ENCODE assay signal across 13 mouse cellular contexts in genomic region chr7:25435546-25435851, GRCm38 (mm10). TPM values are rescaled to one million over a fixed set of nuclear protein-coding genes. Genes with fewer than 3 reads are reported as not detected.
DNase-seq lines count a peak whose midpoint lies in the region; ATAC-seq and TF ChIP-seq lines count a peak whose summit lies in the region.
"Had no signal": no experiment of that assay in that cellular context is flagged by ENCODE, and none has a peak within 500 bp of the region (broad histone marks: within the 10 kb centered on the region; RNA-seq: fewer than 3 reads in every experiment).

No protein-coding gene starts in this region.

- H3K4me1 ChIP-seq in ES-E14 (ENCODE audit: control insufficient read depth in 2 of 2, insufficient read depth in 2 of 2, low read length in 2 of 2, poor library complexity in 1 of 2) = peaks cover 45 to 49% of the 10 kb centered on the region in 2 experiments
- H3K4me1 ChIP-seq in forebrain, postnatal 0 days (ENCODE audit: insufficient read depth) = no peaks in the 10 kb centered on the region
- no peaks in the 10 kb centered on the region for H3K4me1 ChIP-seq in midbrain, postnatal 0 days (ENCODE audit: insufficient read depth, low read length)
- H3K4me1 ChIP-seq: hindbrain, embryonic 15.5 days had no signal

- no peak overlapping the region for H3K4me3 ChIP-seq in layer of hippocampus, adult 2 months
- no peak overlapping the region for H3K4me3 ChIP-seq in ES-E14 (ENCODE audit: insufficient read depth in 1 of 2, low read depth in 1 of 2, low read length in 2 of 2, poor library complexity in 1 of 2, severe bottlenecking in 1 of 2)
- no peak overlapping the region for H3K4me3 ChIP-seq in forebrain, postnatal 0 days (ENCODE audit: low read depth, low read length)
- H3K4me3 ChIP-seq in midbrain, postnatal 0 days (ENCODE audit: low read depth, low read length) = no peak overlapping the region
- H3K4me3 ChIP-seq: embryonic facial prominence, embryonic 15.5 days; hindbrain, embryonic 15.5 days had no signal

- no peaks in the 10 kb centered on the region for H3K36me3 ChIP-seq in ES-E14 (ENCODE audit: control insufficient read depth, insufficient read depth, low read length, poor library complexity, severe bottlenecking)
- no peaks in the 10 kb centered on the region for H3K36me3 ChIP-seq in forebrain, postnatal 0 days (ENCODE audit: insufficient read depth)
- H3K36me3 ChIP-seq in midbrain, postnatal 0 days (ENCODE audit: insufficient read depth, low read length) = no peaks in the 10 kb centered on the region
- H3K36me3 ChIP-seq: embryonic facial prominence, embryonic 15.5 days; hindbrain, embryonic 15.5 days had no signal

- H3K27me3 ChIP-seq in forebrain, postnatal 0 days (ENCODE audit: insufficient read depth, low read length) = no peaks in the 10 kb centered on the region
- H3K27me3 ChIP-seq in midbrain, postnatal 0 days (ENCODE audit: insufficient read depth, low read length) = no peaks in the 10 kb centered on the region
- H3K27me3 ChIP-seq: embryonic facial prominence, embryonic 15.5 days; hindbrain, embryonic 15.5 days had no signal

- WGBS in forebrain, postnatal 0 days = 91% methylated on average over 2 of the region's 2 CpGs
- WGBS in midbrain, postnatal 0 days = 77% methylated on average over 2 of the region's 2 CpGs

- peak; percentile 31; the same call in 1 of the 2 replicates for ATAC-seq in megakaryocyte, adult 5-6 weeks (ENCODE audit: poor library complexity, severe bottlenecking)
- no peak for ATAC-seq in forebrain, postnatal 0 days
- ATAC-seq in midbrain, postnatal 0 days (ENCODE audit: low FRiP score) = no peak

- in situ Hi-C loops in ES-E14 (cut with MboI; ENCODE audit: low sequenced_read_pairs in 2 of 2, unreplicated experiment in 2 of 2) = no loop called here

- H3K9me3 ChIP-seq in ES-E14 (ENCODE audit: control insufficient read depth, insufficient read depth, low read depth, low read length) = no peaks in the 10 kb centered on the region
- H3K9me3 ChIP-seq in forebrain, postnatal 0 days (ENCODE audit: low read length) = no peaks in the 10 kb centered on the region
- H3K9me3 ChIP-seq in midbrain, postnatal 0 days (ENCODE audit: low read length) = no peaks in the 10 kb centered on the region
- H3K9me3 ChIP-seq: embryonic facial prominence, embryonic 15.5 days; hindbrain, embryonic 15.5 days had no signal

- no peak for DNase-seq in layer of hippocampus, adult 2 months (ENCODE audit: low spot score in 2 of 2)
- DNase-seq in layer of hippocampus, postnatal 14 days (ENCODE audit: low spot score in 2 of 2) = no peak
- peak; percentile 48 to 56 for DNase-seq in B cell, adult 2 months
- DNase-seq in ES-E14 (ENCODE audit: low read depth, low spot score) = no peak
- no peak for DNase-seq in forebrain, postnatal 0 days
- DNase-seq in adrenal gland, adult (ENCODE audit: inconsistent age in 2 of 2, low spot score in 1 of 2) = no peak
- DNase-seq in midbrain, postnatal 0 days (ENCODE audit: low spot score) = no peak
- DNase-seq: cerebellum, postnatal 25 days; right cerebral cortex, postnatal 25 days had no signal

- H3K9ac ChIP-seq in ES-E14 (ENCODE audit: insufficient read depth, low read depth, low read length, poor library complexity, severe bottlenecking) = no peak overlapping the region; the same call in 1 of the 2 replicates
- H3K9ac ChIP-seq in forebrain, postnatal 0 days = no peak overlapping the region
- H3K9ac ChIP-seq in midbrain, postnatal 0 days (replicated peaks; ENCODE audit: low read length, poor library complexity, severe bottlenecking) = no peak overlapping the region
- H3K9ac ChIP-seq: embryonic facial prominence, embryonic 15.5 days; hindbrain, embryonic 15.5 days had no signal

- no peak for TF ChIP-seq CTCF in layer of hippocampus, adult 2 months (conservative IDR thresholded peaks at IDR 0.05)
- TF ChIP-seq CTCF in forebrain, postnatal 0 days (IDR thresholded peaks at IDR 0.05; ENCODE audit: low read depth) = no peak
- no peak for TF ChIP-seq CTCF in midbrain, postnatal 0 days (IDR thresholded peaks at IDR 0.05)

- H3K4me2 ChIP-seq in forebrain, postnatal 0 days (ENCODE audit: low read depth) = no peak overlapping the region
- H3K4me2 ChIP-seq in midbrain, postnatal 0 days (ENCODE audit: low read depth, low read length, poor library complexity, severe bottlenecking) = no peak overlapping the region
- H3K4me2 ChIP-seq: embryonic facial prominence, embryonic 15.5 days; hindbrain, embryonic 15.5 days had no signal

- H3K27ac ChIP-seq in layer of hippocampus, adult 2 months = peak overlapping the region; percentile 66; the same call in 1 of the 2 replicates
- peak overlapping the region; percentile 98; the same call in 1 of the 2 replicates for H3K27ac ChIP-seq in ES-E14 (ENCODE audit: insufficient read depth, low read depth, low read length, poor library complexity, severe bottlenecking)
- no peak overlapping the region for H3K27ac ChIP-seq in forebrain, postnatal 0 days (ENCODE audit: low read depth, low read length)
- H3K27ac ChIP-seq in midbrain, postnatal 0 days (ENCODE audit: low read depth, low read length) = no peak overlapping the region
- H3K27ac ChIP-seq: embryonic facial prominence, embryonic 15.5 days; hindbrain, embryonic 15.5 days had no signal

TF ChIP-seq in ES-E14, 5 proteins besides CTCF, POLR2A, EP300 and RAD21:
- TF ChIP-seq HCFC1 (IDR thresholded peaks at IDR 0.05; ENCODE audit: borderline replicate concordance, insufficient read depth, low read length) = no peak
- TF ChIP-seq ZC3H11A (IDR thresholded peaks at IDR 0.05; ENCODE audit: borderline replicate concordance, low read depth, low read length) = no peak
- no peak for TF ChIP-seq MAFK (IDR thresholded peaks at IDR 0.05; ENCODE audit: insufficient read depth, low read depth, low read length)
- TF ChIP-seq ZNF384 (IDR thresholded peaks at IDR 0.05; ENCODE audit: low read depth, low read length) = no peak
- TF ChIP-seq CHD2 (IDR thresholded peaks at IDR 0.05; ENCODE audit: low read depth, low read length) = no peak
TF ChIP-seq in ES-E14: peak in this region for 0.

RNA-seq across cellular contexts. Expression of gene Cxcl17, which starts 22.8 kb away (rescaled TPM):
- not detected for total RNA-seq in layer of hippocampus, adult 2 months (2021)
- not detected for total RNA-seq in layer of hippocampus, postnatal 14 days (2021)
- total RNA-seq in ES-E14 (2012; rRNA removed) = 0.31 TPM in 1 of 2 replicates, not detected in the other
- total RNA-seq in megakaryocyte, adult 5-6 weeks (2015) = not detected in 2 replicates
- total RNA-seq in megakaryocyte, adult 5-6 weeks (2017) = not detected in 2 replicates
- total RNA-seq in forebrain, postnatal 0 days (2014; rRNA removed) = not detected in 2 replicates
- 0.35 TPM in 1 of 2 replicates, not detected in the other for polyA plus RNA-seq in forebrain, postnatal 0 days (2015; fragmentation: Nextera tagmentation; extraction: Ambion mirVana)
- not detected in 2 replicates for total RNA-seq in midbrain, postnatal 0 days (2014; rRNA removed)
- 0.38 and 0.57 TPM in 2 replicates for polyA plus RNA-seq in midbrain, postnatal 0 days (2015; fragmentation: Nextera tagmentation; extraction: Ambion mirVana)
- total RNA-seq: left cerebral cortex, postnatal 36 days had no signal

RNA-seq across cellular contexts. Expression of gene Lipe, which starts 37.0 kb away (rescaled TPM):
- total RNA-seq in layer of hippocampus, adult 2 months (2021) = 1 to 10 TPM; 9.1 to 10.0 TPM
- total RNA-seq in layer of hippocampus, postnatal 14 days (2021) = 1 to 10 TPM; 7.3 to 8.3 TPM
- 3.8 and 4.7 TPM in 2 replicates for total RNA-seq in ES-E14 (2012; rRNA removed)
- 17.4 and 20.6 TPM in 2 replicates for total RNA-seq in megakaryocyte, adult 5-6 weeks (2015)
- 17.3 and 23.6 TPM in 2 replicates for total RNA-seq in megakaryocyte, adult 5-6 weeks (2017)
- total RNA-seq in forebrain, postnatal 0 days (2014; rRNA removed) = 8.8 and 14.8 TPM in 2 replicates
- 6.7 and 8.0 TPM in 2 replicates for polyA plus RNA-seq in forebrain, postnatal 0 days (2015; fragmentation: Nextera tagmentation; extraction: Ambion mirVana)
- 10.6 and 11.6 TPM in 2 replicates for total RNA-seq in midbrain, postnatal 0 days (2014; rRNA removed)
- 6.9 and 7.6 TPM in 2 replicates for polyA plus RNA-seq in midbrain, postnatal 0 days (2015; fragmentation: Nextera tagmentation; extraction: Ambion mirVana)

RNA-seq across cellular contexts. Expression of gene Ceacam1, which starts 41.9 kb away (rescaled TPM):
- 1 to 10 TPM; 3.2 to 4.2 TPM for total RNA-seq in layer of hippocampus, adult 2 months (2021)
- total RNA-seq in layer of hippocampus, postnatal 14 days (2021) = 1 to 10 TPM; 2.5 to 3.1 TPM
- 5.6 and 16.0 TPM in 2 replicates for total RNA-seq in ES-E14 (2012; rRNA removed)
- 309 and 334 TPM in 2 replicates for total RNA-seq in megakaryocyte, adult 5-6 weeks (2015)
- total RNA-seq in megakaryocyte, adult 5-6 weeks (2017) = 89.9 and 122 TPM in 2 replicates
- 0.24 and 0.31 TPM in 2 replicates for total RNA-seq in forebrain, postnatal 0 days (2014; rRNA removed)
- 0.75 and 1.4 TPM in 2 replicates for polyA plus RNA-seq in forebrain, postnatal 0 days (2015; fragmentation: Nextera tagmentation; extraction: Ambion mirVana)
- total RNA-seq in midbrain, postnatal 0 days (2014; rRNA removed) = 1.4 and 2.9 TPM in 2 replicates
- 0.84 and 0.94 TPM in 2 replicates for polyA plus RNA-seq in midbrain, postnatal 0 days (2015; fragmentation: Nextera tagmentation; extraction: Ambion mirVana)

Comparison
In these comparisons a context has a peak if more than half of its experiments do, and no peak if none do; other contexts are left out.
1. DNase-seq: peak in B cell, adult 2 months (2 of 2); none in layer of hippocampus, adult 2 months (0 of 2), layer of hippocampus, postnatal 14 days (0 of 2), ES-E14 (single experiment), forebrain, postnatal 0 days (single experiment), adrenal gland, adult (0 of 2) and midbrain, postnatal 0 days (single experiment).
2. H3K27ac ChIP-seq: peak in layer of hippocampus, adult 2 months (single experiment) and ES-E14 (single experiment); none in forebrain, postnatal 0 days (single experiment) and midbrain, postnatal 0 days (single experiment).